Mouse (Mus musculus): ENCODE data around the gene Ccdc83. TPM values are rescaled to one million over a fixed set of nuclear protein-coding genes. Genes with fewer than 3 reads are reported as not detected.

Gene Ccdc83
- total and polyA plus RNA-seq, 3 experiments = 0.10 TPM; not detected in 2

GRCm38 (mm10) chr7:90252946-90253345, 12.6 kb downstream of the Ccdc83 start:
- 64% methylated on average over 5 of the region's 5 CpGs for WGBS
- intact Hi-C loops (cut with DNase I) = no loop called here
- DNase-seq = no peak

DNA sequence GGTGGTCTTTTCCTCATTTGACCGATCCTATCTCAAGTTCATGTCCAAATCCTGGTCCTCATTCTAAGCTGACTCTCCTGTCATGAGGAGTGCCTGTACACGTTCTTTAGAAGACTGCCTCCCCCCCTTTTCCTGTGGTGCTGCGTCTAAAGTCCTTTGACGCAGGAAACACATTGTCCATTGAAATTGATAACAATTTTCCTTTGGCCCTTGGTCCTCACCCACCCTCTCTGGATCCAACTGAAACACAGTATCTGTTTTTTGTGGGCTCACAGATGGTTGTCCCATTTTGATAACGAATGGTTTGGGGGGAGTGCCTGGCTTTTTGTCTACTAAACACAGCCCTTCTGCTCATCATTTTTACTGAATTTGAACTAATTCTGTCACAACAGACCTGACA, 21.9 kb downstream of the Ccdc83 start:
- no peak overlapping the region for H3K9ac ChIP-seq (ENCODE audit: low read depth, low read length)
- no peaks in the 10 kb centered on the region for H3K4me1 ChIP-seq (ENCODE audit: control insufficient read depth, insufficient read depth, low read length)
- no peaks in the 10 kb centered on the region for H3K79me2 ChIP-seq (replicated peaks; ENCODE audit: control insufficient read depth, insufficient read depth, low read length)
- no peak overlapping the region for H3K4me3 ChIP-seq
- no peak for DNase-seq
- WGBS = 42% methylated on average over 5 of the region's 5 CpGs
- no peaks in the 10 kb centered on the region for H3K27me3 ChIP-seq (ENCODE audit: control insufficient read depth, insufficient read depth, low read length)
- no peaks in the 10 kb centered on the region for H3K36me3 ChIP-seq (ENCODE audit: control insufficient read depth, insufficient read depth, low read length)
- H3K27ac ChIP-seq = no peak overlapping the region
- intact Hi-C loops (cut with DNase I) = no loop called here
- TF ChIP-seq POLR2A (IDR thresholded peaks at IDR 0.05; ENCODE audit: insufficient read depth, low read depth, low read length) = no peak
- no peak for TF ChIP-seq EP300 (IDR thresholded peaks at IDR 0.05; ENCODE audit: insufficient read depth, low read depth, low read length)
- TF ChIP-seq CTCF (IDR thresholded peaks at IDR 0.05) = no peak

More at GRCm38 (mm10) chr7:90252946-90253345, 12.6 kb downstream of the Ccdc83 start:
- no peak overlapping the region for H3K9ac ChIP-seq (ENCODE audit: low read depth, low read length)
- H3K27me3 ChIP-seq (ENCODE audit: control insufficient read depth, insufficient read depth, low read length) = no peaks in the 10 kb centered on the region
- H3K36me3 ChIP-seq (ENCODE audit: control insufficient read depth, insufficient read depth, low read length) = no peaks in the 10 kb centered on the region
- no peak overlapping the region for H3K27ac ChIP-seq
- no peak for TF ChIP-seq EP300 (IDR thresholded peaks at IDR 0.05; ENCODE audit: insufficient read depth, low read depth, low read length)
- peak; percentile 53 for TF ChIP-seq CTCF (IDR thresholded peaks at IDR 0.05)
- no peaks in the 10 kb centered on the region for H3K79me2 ChIP-seq (replicated peaks; ENCODE audit: control insufficient read depth, insufficient read depth, low read length)
- H3K4me3 ChIP-seq = no peak overlapping the region
- H3K4me1 ChIP-seq (ENCODE audit: control insufficient read depth, insufficient read depth, low read length) = no peaks in the 10 kb centered on the region

DNA sequence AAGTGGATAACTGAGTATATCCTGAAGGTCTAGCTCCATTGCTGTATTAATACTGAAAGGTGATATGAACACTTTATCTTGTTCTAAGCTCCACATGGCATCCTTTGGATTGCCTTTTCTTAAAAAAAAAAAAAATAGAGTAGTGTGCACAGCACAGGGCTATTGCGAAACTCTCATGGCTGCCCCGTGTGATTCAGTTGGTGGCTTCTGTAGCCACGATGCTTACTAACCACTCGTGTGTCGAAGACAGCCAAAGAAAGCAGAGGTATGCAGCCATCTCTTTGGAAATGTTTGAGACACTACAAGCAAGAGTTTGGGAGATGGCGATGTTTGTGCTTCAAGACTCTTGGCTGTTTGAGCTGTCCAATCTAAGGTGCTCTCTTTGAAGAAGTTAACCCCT, 22.4 kb downstream of the Ccdc83 start:
- no peak overlapping the region for H3K27ac ChIP-seq
- 68% methylated on average over 6 of the region's 6 CpGs for WGBS
- H3K4me3 ChIP-seq = no peak overlapping the region
- no peak for DNase-seq
- intact Hi-C loops (cut with DNase I) = no loop called here
- TF ChIP-seq CTCF (IDR thresholded peaks at IDR 0.05) (no peak), EP300 (IDR thresholded peaks at IDR 0.05; ENCODE audit: insufficient read depth, low read depth, low read length) (no peak), POLR2A (IDR thresholded peaks at IDR 0.05; ENCODE audit: insufficient read depth, low read depth, low read length) (no peak)
- H3K4me1 ChIP-seq (ENCODE audit: control insufficient read depth, insufficient read depth, low read length) = no peaks in the 10 kb centered on the region
- no peaks in the 10 kb centered on the region for H3K79me2 ChIP-seq (replicated peaks; ENCODE audit: control insufficient read depth, insufficient read depth, low read length)
- no peak overlapping the region for H3K9ac ChIP-seq (ENCODE audit: low read depth, low read length)
- no peaks in the 10 kb centered on the region for H3K27me3 ChIP-seq (ENCODE audit: control insufficient read depth, insufficient read depth, low read length)
- no peaks in the 10 kb centered on the region for H3K36me3 ChIP-seq (ENCODE audit: control insufficient read depth, insufficient read depth, low read length)

GRCm38 (mm10) chr7:90236289-90236905, 29.2 kb downstream of the Ccdc83 start:
- 29% methylated on average over 4 of the region's 4 CpGs for WGBS
- Histone ChIP-seq H3K4me1 (ENCODE audit: control insufficient read depth, insufficient read depth, low read length) (peaks cover 5% of the 10 kb centered on the region), H3K79me2 (replicated peaks; ENCODE audit: control insufficient read depth, insufficient read depth, low read length) (no peaks in the 10 kb centered on the region), H3K27ac (no peak overlapping the region), H3K4me3 (no peak overlapping the region), H3K27me3 (ENCODE audit: control insufficient read depth, insufficient read depth, low read length) (no peaks in the 10 kb centered on the region), H3K9ac (ENCODE audit: low read depth, low read length) (no peak overlapping the region), H3K36me3 (ENCODE audit: control insufficient read depth, insufficient read depth, low read length) (no peaks in the 10 kb centered on the region)
- TF ChIP-seq POLR2A (IDR thresholded peaks at IDR 0.05; ENCODE audit: insufficient read depth, low read depth, low read length) (no peak), EP300 (IDR thresholded peaks at IDR 0.05; ENCODE audit: insufficient read depth, low read depth, low read length) (no peak), CTCF (IDR thresholded peaks at IDR 0.05) (no peak)
- intact Hi-C loops (cut with DNase I) = no loop called here
- DNase-seq = no peak

DNA sequence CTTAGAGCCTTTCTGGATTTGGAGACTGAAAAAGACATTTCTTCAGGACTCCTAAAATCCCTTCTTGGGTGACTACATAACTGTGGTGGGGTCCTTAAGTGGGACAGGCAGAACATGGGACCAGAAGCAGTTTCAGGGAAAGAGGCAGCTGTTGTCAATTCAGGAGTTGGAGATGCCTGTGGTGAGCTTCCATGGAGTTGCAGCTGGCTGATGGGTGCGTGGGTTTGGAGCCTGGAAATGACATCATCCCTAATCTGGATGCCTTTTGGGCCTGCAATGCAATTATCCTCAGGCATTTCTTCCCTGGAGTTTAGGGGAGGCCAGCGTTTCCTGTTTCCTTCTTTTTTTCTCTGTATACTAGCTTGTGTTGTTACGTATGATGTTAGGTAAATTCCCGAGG, 31.7 kb downstream of the Ccdc83 start:
- DNase-seq = peak in 1 of 2 experiments; percentile 39
- no peak overlapping the region for H3K4me3 ChIP-seq
- no peaks in the 10 kb centered on the region for H3K79me2 ChIP-seq (replicated peaks; ENCODE audit: control insufficient read depth, insufficient read depth, low read length)
- WGBS = 27% methylated on average over 4 of the region's 4 CpGs
- intact Hi-C loops (cut with DNase I) = no loop called here
- H3K4me1 ChIP-seq (ENCODE audit: control insufficient read depth, insufficient read depth, low read length) = peaks cover 5% of the 10 kb centered on the region
- H3K27ac ChIP-seq = peak overlapping the region; percentile 3
- no peaks in the 10 kb centered on the region for H3K36me3 ChIP-seq (ENCODE audit: control insufficient read depth, insufficient read depth, low read length)
- 0 out of 2 replicates have a peak, but pooled peaks have one; percentile 23 for TF ChIP-seq EP300 (IDR thresholded peaks at IDR 0.05; ENCODE audit: insufficient read depth, low read depth, low read length)
- TF ChIP-seq POLR2A (IDR thresholded peaks at IDR 0.05; ENCODE audit: insufficient read depth, low read depth, low read length) = 0 out of 2 replicates have a peak, but pooled peaks have one; percentile 21
- TF ChIP-seq CTCF (IDR thresholded peaks at IDR 0.05) = no peak
- no peak overlapping the region for H3K9ac ChIP-seq (ENCODE audit: low read depth, low read length)
- no peaks in the 10 kb centered on the region for H3K27me3 ChIP-seq (ENCODE audit: control insufficient read depth, insufficient read depth, low read length)

- no peak overlapping the region; the same call in 1 of the 2 replicates for H3K27ac ChIP-seq
- no peaks in the 10 kb centered on the region for H3K79me2 ChIP-seq (replicated peaks; ENCODE audit: control insufficient read depth, insufficient read depth, low read length)
- no peak for DNase-seq
- no peak for TF ChIP-seq EP300 (IDR thresholded peaks at IDR 0.05; ENCODE audit: insufficient read depth, low read depth, low read length)
- no peak for TF ChIP-seq CTCF (IDR thresholded peaks at IDR 0.05)
- TF ChIP-seq POLR2A (IDR thresholded peaks at IDR 0.05; ENCODE audit: insufficient read depth, low read depth, low read length) = no peak
- no peaks in the 10 kb centered on the region for H3K27me3 ChIP-seq (ENCODE audit: control insufficient read depth, insufficient read depth, low read length)
- no peaks in the 10 kb centered on the region for H3K36me3 ChIP-seq (ENCODE audit: control insufficient read depth, insufficient read depth, low read length)
- H3K9ac ChIP-seq (ENCODE audit: low read depth, low read length) = peak overlapping the region; percentile 8; the same call in 1 of the 2 replicates
- peaks cover 5% of the 10 kb centered on the region for H3K4me1 ChIP-seq (ENCODE audit: control insufficient read depth, insufficient read depth, low read length)
- 46% methylated on average over 9 of the region's 9 CpGs for WGBS
- H3K4me3 ChIP-seq = no peak overlapping the region
- intact Hi-C loops (cut with DNase I) = no loop called here
Measured at GRCm38 (mm10) chr7:90231431-90231830, 34.1 kb downstream of the Ccdc83 start.
